Mouse (Mus musculus): Measurements from ENCODE around the gene Myo10. TPM values are rescaled to one million over a fixed set of nuclear protein-coding genes. Genes with fewer than 3 reads are reported as not detected.

Gene Myo10
- polyA plus RNA-seq, 1 experiment = 8.2 TPM

DNA sequence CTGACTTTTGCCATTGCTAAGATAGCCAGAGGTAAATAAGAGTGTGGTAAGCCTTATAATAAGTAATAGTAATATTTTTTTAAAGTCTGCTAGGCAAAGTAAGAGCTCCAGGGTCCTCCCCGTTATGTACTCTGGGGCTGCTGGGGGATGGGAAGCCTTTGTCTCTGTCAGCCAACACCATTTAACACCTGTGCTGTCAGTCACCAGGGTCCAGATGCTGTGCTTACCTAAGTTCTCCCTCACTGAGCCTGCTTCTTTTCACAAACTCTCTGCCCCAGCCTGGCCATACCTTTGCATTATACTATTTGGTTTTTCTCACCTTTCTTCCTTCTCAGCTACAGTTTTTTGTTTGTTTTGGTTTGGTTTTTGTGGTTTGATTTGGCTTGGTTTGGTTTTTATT, 175.6 kb downstream of the Myo10 start:
- Histone ChIP-seq H3K4me3 (replicated peaks) (no peak overlapping the region), H3K36me3 (replicated peaks; ENCODE audit: low read length) (peaks cover 97% of the 10 kb centered on the region), H3K27me3 (replicated peaks) (no peaks in the 10 kb centered on the region), H3K9me3 (no peaks in the 10 kb centered on the region), H3K4me1 (no peaks in the 10 kb centered on the region)
- no peak for TF ChIP-seq FLI1 (IDR thresholded peaks at IDR 0.05; ENCODE audit: low read length)
- no peak for TF ChIP-seq GATA1 (IDR thresholded peaks at IDR 0.05; ENCODE audit: borderline replicate concordance, low read length)

- Histone ChIP-seq H3K4me3 (replicated peaks) (no peak overlapping the region), H3K36me3 (replicated peaks; ENCODE audit: low read length) (peaks cover 99% of the 10 kb centered on the region), H3K9me3 (no peaks in the 10 kb centered on the region), H3K4me1 (no peaks in the 10 kb centered on the region), H3K27me3 (replicated peaks) (no peaks in the 10 kb centered on the region)
- TF ChIP-seq GATA1 (IDR thresholded peaks at IDR 0.05; ENCODE audit: borderline replicate concordance, low read length) (no peak), FLI1 (IDR thresholded peaks at IDR 0.05; ENCODE audit: low read length) (no peak)
These were observed 179.4 kb downstream of the Myo10 start for GRCm38 (mm10) chr15:25801726-25802125.

- H3K4me1 ChIP-seq = no peaks in the 10 kb centered on the region
- no peaks in the 10 kb centered on the region for H3K9me3 ChIP-seq
- peaks cover 99% of the 10 kb centered on the region for H3K36me3 ChIP-seq (replicated peaks; ENCODE audit: low read length)
- TF ChIP-seq FLI1 (IDR thresholded peaks at IDR 0.05; ENCODE audit: low read length) (no peak), GATA1 (IDR thresholded peaks at IDR 0.05; ENCODE audit: borderline replicate concordance, low read length) (no peak)
- H3K27me3 ChIP-seq (replicated peaks) = no peaks in the 10 kb centered on the region
- no peak overlapping the region for H3K4me3 ChIP-seq (replicated peaks)
These were observed 179.9 kb downstream of the Myo10 start for GRCm38 (mm10) chr15:25802194-25802593.

- no peak overlapping the region for H3K4me3 ChIP-seq (replicated peaks)
- TF ChIP-seq GATA1 (IDR thresholded peaks at IDR 0.05; ENCODE audit: borderline replicate concordance, low read length) = no peak
- no peak for TF ChIP-seq FLI1 (IDR thresholded peaks at IDR 0.05; ENCODE audit: low read length)
- peaks cover 100% of the 10 kb centered on the region for H3K36me3 ChIP-seq (replicated peaks; ENCODE audit: low read length)
- no peaks in the 10 kb centered on the region for H3K9me3 ChIP-seq
- H3K4me1 ChIP-seq = no peaks in the 10 kb centered on the region
- H3K27me3 ChIP-seq (replicated peaks) = no peaks in the 10 kb centered on the region
These were observed 180.8 kb downstream of the Myo10 start for GRCm38 (mm10) chr15:25803111-25803510.

GRCm38 (mm10) chr15:25805336-25806110, 183.2 kb downstream of the Myo10 start:
- Histone ChIP-seq H3K4me1 (no peaks in the 10 kb centered on the region), H3K9me3 (no peaks in the 10 kb centered on the region), H3K4me3 (replicated peaks) (peak overlapping the region; percentile 12), H3K36me3 (replicated peaks; ENCODE audit: low read length) (peaks cover 100% of the 10 kb centered on the region), H3K27me3 (replicated peaks) (no peaks in the 10 kb centered on the region)
- TF ChIP-seq FLI1 (IDR thresholded peaks at IDR 0.05; ENCODE audit: low read length) = no peak
- TF ChIP-seq GATA1 (IDR thresholded peaks at IDR 0.05; ENCODE audit: borderline replicate concordance, low read length) = no peak

GRCm38 (mm10) chr15:25806363-25806762, 184.0 kb downstream of the Myo10 start:
- H3K27me3 ChIP-seq (replicated peaks) = no peaks in the 10 kb centered on the region
- peaks cover 100% of the 10 kb centered on the region for H3K36me3 ChIP-seq (replicated peaks; ENCODE audit: low read length)
- H3K4me1 ChIP-seq = no peaks in the 10 kb centered on the region
- TF ChIP-seq GATA1 (IDR thresholded peaks at IDR 0.05; ENCODE audit: borderline replicate concordance, low read length) = no peak
- no peak for TF ChIP-seq FLI1 (IDR thresholded peaks at IDR 0.05; ENCODE audit: low read length)
- no peaks in the 10 kb centered on the region for H3K9me3 ChIP-seq
- no peak overlapping the region for H3K4me3 ChIP-seq (replicated peaks)

DNA sequence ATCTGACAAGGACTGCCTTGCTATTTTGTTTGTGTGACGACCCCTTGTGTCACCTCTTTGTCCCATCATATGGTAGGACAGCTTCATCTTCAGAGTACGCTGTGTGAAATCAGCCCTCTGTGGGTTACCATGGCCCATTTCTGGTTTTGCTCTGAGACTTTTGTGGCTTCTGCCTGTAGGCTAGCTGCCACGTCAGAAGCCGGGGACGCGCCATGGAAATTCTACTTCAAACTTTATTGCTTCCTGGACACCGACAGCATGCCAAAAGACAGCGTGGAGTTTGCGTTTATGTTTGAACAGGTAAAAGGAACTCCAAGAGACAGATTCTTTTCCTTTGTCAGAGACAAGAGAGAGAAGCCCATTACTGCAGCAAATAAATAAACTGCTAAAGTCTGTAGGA, 184.6 kb downstream of the Myo10 start:
- no peaks in the 10 kb centered on the region for H3K27me3 ChIP-seq (replicated peaks)
- H3K4me3 ChIP-seq (replicated peaks) = no peak overlapping the region
- no peaks in the 10 kb centered on the region for H3K9me3 ChIP-seq
- H3K4me1 ChIP-seq = no peaks in the 10 kb centered on the region
- no peak for TF ChIP-seq FLI1 (IDR thresholded peaks at IDR 0.05; ENCODE audit: low read length)
- no peak for TF ChIP-seq GATA1 (IDR thresholded peaks at IDR 0.05; ENCODE audit: borderline replicate concordance, low read length)
- peaks cover 100% of the 10 kb centered on the region for H3K36me3 ChIP-seq (replicated peaks; ENCODE audit: low read length)

DNA sequence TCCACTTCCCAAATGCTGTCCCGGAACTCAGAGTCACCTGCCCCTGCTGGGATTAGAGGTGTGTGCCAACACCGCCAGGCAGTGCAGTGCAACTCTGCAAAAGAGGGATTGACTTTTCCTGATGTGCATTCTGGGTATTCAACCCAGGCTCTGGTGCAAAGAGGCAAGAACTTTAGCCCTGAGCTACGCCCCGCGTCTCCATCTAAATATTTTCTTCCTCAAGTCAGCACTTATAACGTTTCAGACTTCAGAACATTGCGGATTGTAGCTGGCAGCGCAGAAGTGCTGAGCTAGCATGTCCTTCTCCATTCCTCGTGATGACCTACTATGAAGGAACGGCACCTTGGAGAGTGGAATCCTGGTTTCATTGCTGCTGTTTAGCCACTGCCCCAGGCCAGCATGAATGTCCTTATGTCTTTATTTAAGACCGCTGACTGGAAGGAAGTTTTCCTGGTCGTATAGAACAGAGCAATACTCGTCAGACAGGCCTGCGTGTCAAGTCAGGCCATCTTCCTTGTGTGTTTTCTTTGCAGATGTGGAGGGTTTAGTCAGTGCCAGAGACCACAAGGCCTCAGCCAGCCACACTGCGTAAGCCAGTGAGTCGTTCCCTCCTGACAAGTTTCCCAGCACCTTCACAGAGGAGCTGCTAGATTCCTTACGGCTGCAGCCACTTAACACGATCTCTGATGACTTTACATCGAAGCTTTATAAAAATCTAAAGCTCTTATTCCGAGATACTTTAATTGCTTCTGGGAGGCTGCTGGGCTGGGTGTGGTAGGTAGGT, 186.5 kb downstream of the Myo10 start:
- H3K36me3 ChIP-seq (replicated peaks; ENCODE audit: low read length) = peaks cover 100% of the 10 kb centered on the region
- H3K4me3 ChIP-seq (replicated peaks) = no peak overlapping the region
- H3K4me1 ChIP-seq = no peaks in the 10 kb centered on the region
- no peaks in the 10 kb centered on the region for H3K9me3 ChIP-seq
- TF ChIP-seq GATA1 (IDR thresholded peaks at IDR 0.05; ENCODE audit: borderline replicate concordance, low read length) (no peak), FLI1 (IDR thresholded peaks at IDR 0.05; ENCODE audit: low read length) (no peak)
- no peaks in the 10 kb centered on the region for H3K27me3 ChIP-seq (replicated peaks)

- no peaks in the 10 kb centered on the region for H3K27me3 ChIP-seq (replicated peaks)
- no peak for TF ChIP-seq FLI1 (IDR thresholded peaks at IDR 0.05; ENCODE audit: low read length)
- TF ChIP-seq GATA1 (IDR thresholded peaks at IDR 0.05; ENCODE audit: borderline replicate concordance, low read length) = no peak
These were observed 187.3 kb downstream of the Myo10 start for GRCm38 (mm10) chr15:25809669-25810068.

DNA sequence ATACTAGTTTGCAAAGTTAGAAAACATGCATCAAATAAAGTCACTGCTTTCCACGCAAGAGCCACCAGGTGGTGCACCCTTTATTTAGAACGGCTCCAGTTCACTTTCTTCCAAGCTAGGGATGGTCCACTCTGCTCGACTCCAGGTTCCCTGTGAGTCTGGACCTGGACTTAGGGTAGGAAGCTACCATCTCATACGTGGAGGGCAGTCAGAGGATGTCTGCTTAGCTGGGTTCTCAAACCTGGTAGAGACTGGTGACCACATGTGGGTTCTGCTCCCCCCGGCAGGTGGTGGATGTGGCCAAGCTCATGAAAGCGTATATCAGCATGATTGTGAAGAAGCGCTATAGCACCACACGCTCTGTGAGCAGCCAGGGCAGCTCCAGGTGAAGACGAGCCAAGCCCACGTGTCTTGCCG, 189.5 kb downstream of the Myo10 start:
- H3K9me3 ChIP-seq = no peaks in the 10 kb centered on the region; the same call in 1 of the 2 replicates
- H3K36me3 ChIP-seq (replicated peaks; ENCODE audit: low read length) = peaks cover 91% of the 10 kb centered on the region
- TF ChIP-seq FLI1 (IDR thresholded peaks at IDR 0.05; ENCODE audit: low read length) (no peak), GATA1 (IDR thresholded peaks at IDR 0.05; ENCODE audit: borderline replicate concordance, low read length) (no peak)

More at GRCm38 (mm10) chr15:25809669-25810068, 187.3 kb downstream of the Myo10 start:
- no peak overlapping the region for H3K4me3 ChIP-seq (replicated peaks)
- H3K36me3 ChIP-seq (replicated peaks; ENCODE audit: low read length) = peaks cover 98% of the 10 kb centered on the region
- H3K9me3 ChIP-seq = no peaks in the 10 kb centered on the region
- no peaks in the 10 kb centered on the region for H3K4me1 ChIP-seq

More for the DNA sequence above, 189.5 kb downstream of the Myo10 start:
- Histone ChIP-seq H3K4me1 (0 out of 2 replicates have a peak, but pooled peaks cover 5% of the 10 kb centered on the region), H3K4me3 (replicated peaks) (no peak overlapping the region), H3K27me3 (replicated peaks) (no peaks in the 10 kb centered on the region)
